Mouse (Mus musculus): Measurements from ENCODE around the gene Spef1. TPM values are rescaled to one million over a fixed set of nuclear protein-coding genes. Genes with fewer than 3 reads are reported as not detected.
A peak's percentile ranks its signal among the peaks of the same experiment; 100 is the strongest.

Spef1 gene
- total RNA-seq, 2 experiments from 2014 or later = 10.9 to 11.0 TPM

GRCm38 (mm10) chr2:131204410-131204981, 17.4 kb upstream of the Spef1 start:
- intact Hi-C loops (cut with DNase I) = no loop called here
- Histone ChIP-seq H3K27ac (peak overlapping the region; percentile 88), H3K4me3 (no peak overlapping the region)
- no peak for TF ChIP-seq CTCF (IDR thresholded peaks at IDR 0.05)
- peak; percentile 77 to 82 for DNase-seq (ENCODE audit: extremely low spot score in 1 of 2, low spot score in 2 of 2)

- Histone ChIP-seq H3K27ac (peak overlapping the region; percentile 88), H3K4me3 (no peak overlapping the region)
- intact Hi-C loops (cut with DNase I) = no loop called here
- no peak for DNase-seq (ENCODE audit: extremely low spot score in 1 of 2, low spot score in 2 of 2)
- TF ChIP-seq CTCF (IDR thresholded peaks at IDR 0.05) = no peak
These were observed 16.8 kb upstream of the Spef1 start for GRCm38 (mm10) chr2:131203816-131204409.

GRCm38 (mm10) chr2:131201262-131201661, 14.2 kb upstream of the Spef1 start:
- DNase-seq (ENCODE audit: extremely low spot score in 1 of 2, low spot score in 2 of 2) = no peak
- no peak for TF ChIP-seq CTCF (IDR thresholded peaks at IDR 0.05)
- Histone ChIP-seq H3K27ac (no peak overlapping the region), H3K4me3 (no peak overlapping the region)
- intact Hi-C loops (cut with DNase I) = no loop called here

GRCm38 (mm10) chr2:131200710-131201109, 13.6 kb upstream of the Spef1 start:
- Histone ChIP-seq H3K27ac (no peak overlapping the region), H3K4me3 (no peak overlapping the region)
- intact Hi-C loops (cut with DNase I) = no loop called here
- DNase-seq (ENCODE audit: extremely low spot score in 1 of 2, low spot score in 2 of 2) = no peak
- no peak for TF ChIP-seq CTCF (IDR thresholded peaks at IDR 0.05)

- intact Hi-C loops (cut with DNase I) = no loop called here
- DNase-seq (ENCODE audit: extremely low spot score in 1 of 2, low spot score in 2 of 2) = no peak
- Histone ChIP-seq H3K27ac (no peak overlapping the region), H3K4me3 (no peak overlapping the region)
- no peak for TF ChIP-seq CTCF (IDR thresholded peaks at IDR 0.05)
These were observed 9.7 kb upstream of the Spef1 start for GRCm38 (mm10) chr2:131196606-131197316.

- Histone ChIP-seq H3K27ac (no peak overlapping the region), H3K4me3 (no peak overlapping the region)
- DNase-seq (ENCODE audit: extremely low spot score in 1 of 2, low spot score in 2 of 2) = no peak
- no peak for TF ChIP-seq CTCF (IDR thresholded peaks at IDR 0.05)
- intact Hi-C loops (cut with DNase I) = no loop called here
These were observed 3.9 kb upstream of the Spef1 start for GRCm38 (mm10) chr2:131191005-131191390.

- Histone ChIP-seq H3K27ac (no peak overlapping the region), H3K4me3 (no peak overlapping the region)
- intact Hi-C loops (cut with DNase I) = no loop called here
- no peak for DNase-seq (ENCODE audit: extremely low spot score in 1 of 2, low spot score in 2 of 2)
- no peak for TF ChIP-seq CTCF (IDR thresholded peaks at IDR 0.05)
These were observed 3.4 kb upstream of the Spef1 start for GRCm38 (mm10) chr2:131190344-131191004.

- Histone ChIP-seq H3K4me3 (no peak overlapping the region), H3K27ac (no peak overlapping the region)
- DNase-seq (ENCODE audit: extremely low spot score in 1 of 2, low spot score in 2 of 2) = no peak
- intact Hi-C loops (cut with DNase I) = no loop called here
- TF ChIP-seq CTCF (IDR thresholded peaks at IDR 0.05) = no peak
These were observed 2.6 kb upstream of the Spef1 start for GRCm38 (mm10) chr2:131189521-131190309.

GRCm38 (mm10) chr2:131188311-131188710, 1.2 kb upstream of the Spef1 start:
- Histone ChIP-seq H3K27ac (no peak overlapping the region), H3K4me3 (no peak overlapping the region)
- DNase-seq (ENCODE audit: extremely low spot score in 1 of 2, low spot score in 2 of 2) = no peak
- TF ChIP-seq CTCF (IDR thresholded peaks at IDR 0.05) = no peak
- intact Hi-C loops (cut with DNase I) = no loop called here

GRCm38 (mm10) chr2:131187602-131187922, 480 bp upstream of the Spef1 start:
- Histone ChIP-seq H3K4me3 (peak overlapping the region; percentile 78), H3K27ac (peak overlapping the region; percentile 80; the same call in 1 of the 2 replicates)
- intact Hi-C loops (cut with DNase I) = loop anchor here (1.0 kb wide), 1 partner anchor 23 kb away; no protein-coding TSS in a partner anchor
- TF ChIP-seq CTCF (IDR thresholded peaks at IDR 0.05) = no peak
- DNase-seq (ENCODE audit: extremely low spot score in 1 of 2, low spot score in 2 of 2) = no peak

- TF ChIP-seq CTCF (IDR thresholded peaks at IDR 0.05) = no peak
- no peak for DNase-seq (ENCODE audit: extremely low spot score in 1 of 2, low spot score in 2 of 2)
- peak overlapping the region; percentile 80 for H3K27ac ChIP-seq
- H3K4me3 ChIP-seq = peak overlapping the region; percentile 78
- intact Hi-C loops (cut with DNase I) = no loop called here
These were observed 739 bp downstream of the Spef1 start for GRCm38 (mm10) chr2:131186343-131186742.

Measured in left cerebral cortex, adult 2 months (tissue).